Mouse (Mus musculus): ENCODE results near the gene Lamtor3. TPM values are rescaled to one million over a fixed set of nuclear protein-coding genes. Genes with fewer than 3 reads are reported as not detected.
"Not testable (repeated sequence)": the region's sequence is repeated elsewhere in the genome, so short reads cannot be mapped to it uniquely, and the experiment has no call there.

Lamtor3 gene
- total RNA-seq (2021): 10 to 100 TPM; 66.5 to 70.6 TPM

GRCm38 (mm10) chr3:137918172-137918931 lies at the start of gene Lamtor3:
Gene Lamtor3 (plus strand): TSS chr3:137918506.
- intact Hi-C loops (cut with DNase I): loop anchor here (1.0 to 5.0 kb wide), 2 partner anchors 51 to 224 kb away; partner anchors contain the start of genes Dnajb14, Mttp and Trmt10a
- peak; percentile 86 to 90 for DNase-seq (ENCODE audit: low spot score in 2 of 2)

- intact Hi-C loops (cut with DNase I): loop anchor here (5.0 kb wide), 1 partner anchor 123 kb away; no protein-coding TSS in a partner anchor
- no peak for DNase-seq (ENCODE audit: low spot score in 2 of 2)
Observed at GRCm38 (mm10) chr3:137869395-137869794, 48.9 kb upstream of the Lamtor3 start.

DNA sequence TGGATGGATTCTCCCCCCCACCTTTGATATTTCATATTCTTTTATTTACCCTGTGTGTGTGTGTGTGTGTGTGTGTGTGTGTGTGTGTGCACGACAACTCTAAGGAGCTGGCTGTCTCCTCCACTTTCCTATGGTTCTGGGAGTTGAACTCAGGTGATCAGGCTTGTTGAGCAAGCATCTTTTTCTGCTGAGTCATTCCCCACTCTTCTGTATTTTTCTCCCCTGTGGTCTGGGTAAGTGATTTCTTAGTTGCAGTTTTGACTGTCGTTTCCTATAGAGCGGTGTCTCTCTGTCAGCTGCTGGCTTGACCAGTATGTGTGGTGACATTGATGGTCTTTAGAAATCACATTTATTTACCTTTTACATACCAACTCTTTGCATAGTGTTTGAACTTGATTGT lies 39.0 kb upstream of the Lamtor3 start:
- intact Hi-C loops (cut with DNase I): no loop called here
- DNase-seq (ENCODE audit: low spot score in 2 of 2): no peak

- intact Hi-C loops (cut with DNase I): no loop called here
- DNase-seq (ENCODE audit: low spot score in 2 of 2): no peak
Observed at GRCm38 (mm10) chr3:137880109-137880748, 38.1 kb upstream of the Lamtor3 start.

- DNase-seq (ENCODE audit: low spot score in 2 of 2): no peak
- intact Hi-C loops (cut with DNase I): no loop called here
Observed at GRCm38 (mm10) chr3:137881093-137881492, 37.2 kb upstream of the Lamtor3 start.

DNA sequence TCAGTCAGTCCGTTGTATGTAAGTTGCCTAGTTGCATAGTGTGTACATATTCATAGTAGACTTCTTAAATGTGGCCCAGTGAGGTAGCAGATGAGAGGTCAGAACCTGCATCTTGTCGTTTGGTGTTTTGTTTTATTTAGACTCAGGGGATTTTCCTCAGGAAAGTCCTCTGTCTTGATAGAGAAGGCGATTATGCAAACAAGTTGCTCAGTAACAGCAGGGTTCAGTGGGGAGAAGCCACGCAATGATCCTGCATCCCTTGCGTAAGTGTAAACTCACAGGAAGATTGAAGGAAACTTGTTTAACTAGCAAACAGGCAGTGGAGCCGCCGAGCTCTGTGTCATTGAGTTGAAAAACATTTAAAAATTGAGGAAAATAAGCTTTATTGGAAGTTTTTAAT lies 30.3 kb upstream of the Lamtor3 start:
- intact Hi-C loops (cut with DNase I): no loop called here
- no peak for DNase-seq (ENCODE audit: low spot score in 2 of 2)

- intact Hi-C loops (cut with DNase I): no loop called here
- no peak for DNase-seq (ENCODE audit: low spot score in 2 of 2)
Observed at GRCm38 (mm10) chr3:137891089-137891488, 27.2 kb upstream of the Lamtor3 start.

GRCm38 (mm10) chr3:137892118-137892517 lies 26.2 kb upstream of the Lamtor3 start:
- intact Hi-C loops (cut with DNase I): no loop called here

GRCm38 (mm10) chr3:137893789-137894188 lies 24.5 kb upstream of the Lamtor3 start:
- intact Hi-C loops (cut with DNase I): no loop called here
- DNase-seq (ENCODE audit: low spot score in 2 of 2): no peak

More at GRCm38 (mm10) chr3:137892118-137892517, 26.2 kb upstream of the Lamtor3 start:
- no peak for DNase-seq (ENCODE audit: low spot score in 2 of 2)

DNA sequence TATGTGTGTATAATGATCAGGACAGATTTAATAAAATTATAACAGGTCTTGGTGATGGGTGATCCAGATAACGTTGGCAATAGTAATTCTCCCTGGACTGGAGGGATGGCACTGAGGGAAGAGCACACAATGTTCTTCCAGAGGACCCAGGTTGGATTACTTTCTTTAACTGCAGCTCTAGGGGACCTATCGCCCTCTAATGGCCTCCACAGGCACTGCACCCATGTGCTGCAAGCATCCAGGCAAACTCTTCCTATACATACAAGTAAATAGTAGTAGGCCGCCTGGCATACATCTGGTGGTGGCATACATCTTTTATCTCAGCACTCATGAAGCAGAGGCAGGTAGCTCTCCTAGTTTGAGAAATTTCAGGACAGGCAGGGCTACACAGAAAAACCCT lies 23.1 kb upstream of the Lamtor3 start:
- intact Hi-C loops (cut with DNase I): no loop called here
- DNase-seq (ENCODE audit: low spot score in 2 of 2): no peak

DNA sequence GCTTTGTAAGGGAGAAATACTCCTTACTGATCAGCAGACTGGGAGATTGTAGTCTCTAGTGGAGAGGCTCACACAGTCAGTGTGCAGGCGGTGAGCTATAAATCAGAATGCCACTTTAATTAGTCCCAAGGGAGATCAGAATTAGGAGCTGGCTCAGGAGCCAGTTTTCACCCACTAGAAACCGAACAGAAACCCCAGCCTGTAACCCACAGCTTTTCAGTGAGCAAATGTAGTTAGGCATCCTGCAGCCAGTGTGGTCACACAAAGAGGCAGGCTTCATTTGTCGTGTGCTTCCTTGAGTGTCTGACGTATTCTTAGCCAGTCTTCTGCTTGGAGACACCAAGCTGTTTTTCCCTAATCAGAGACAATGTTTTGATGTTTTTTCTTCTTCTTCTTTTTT lies 21.9 kb upstream of the Lamtor3 start:
- intact Hi-C loops (cut with DNase I): no loop called here
- no peak for DNase-seq (ENCODE audit: low spot score in 2 of 2)

- DNase-seq (ENCODE audit: low spot score in 2 of 2): no peak
- intact Hi-C loops (cut with DNase I): no loop called here
Observed at GRCm38 (mm10) chr3:137896867-137897266, 21.4 kb upstream of the Lamtor3 start.

- intact Hi-C loops (cut with DNase I): no loop called here
Observed at GRCm38 (mm10) chr3:137897685-137898084, 20.6 kb upstream of the Lamtor3 start.

GRCm38 (mm10) chr3:137900149-137900548 lies 18.2 kb upstream of the Lamtor3 start:
- no peak for DNase-seq (ENCODE audit: low spot score in 2 of 2)
- intact Hi-C loops (cut with DNase I): no loop called here

More at GRCm38 (mm10) chr3:137897685-137898084, 20.6 kb upstream of the Lamtor3 start:
- DNase-seq (ENCODE audit: low spot score in 2 of 2): no peak

DNA sequence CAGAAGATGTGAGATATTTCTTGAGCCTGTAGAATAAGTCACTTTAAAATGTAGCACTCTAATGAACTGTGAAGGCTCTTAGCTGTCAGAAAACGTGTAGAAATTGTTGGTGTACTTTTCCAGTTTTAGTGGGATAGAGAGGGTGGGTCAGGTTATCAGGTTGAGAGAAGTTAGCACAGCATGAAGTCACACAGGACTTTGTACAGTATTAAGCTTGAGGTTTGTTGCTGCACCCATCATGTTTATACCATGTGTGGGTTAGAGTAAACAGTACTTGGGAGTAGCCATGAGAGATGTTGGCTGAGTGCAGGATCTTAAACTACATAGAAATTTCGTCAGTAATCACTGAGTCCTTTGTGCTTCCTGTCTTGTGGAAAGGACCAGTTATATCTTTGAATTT lies 5.2 kb upstream of the Lamtor3 start:
- intact Hi-C loops (cut with DNase I): no loop called here
- no peak for DNase-seq (ENCODE audit: low spot score in 2 of 2)

DNA sequence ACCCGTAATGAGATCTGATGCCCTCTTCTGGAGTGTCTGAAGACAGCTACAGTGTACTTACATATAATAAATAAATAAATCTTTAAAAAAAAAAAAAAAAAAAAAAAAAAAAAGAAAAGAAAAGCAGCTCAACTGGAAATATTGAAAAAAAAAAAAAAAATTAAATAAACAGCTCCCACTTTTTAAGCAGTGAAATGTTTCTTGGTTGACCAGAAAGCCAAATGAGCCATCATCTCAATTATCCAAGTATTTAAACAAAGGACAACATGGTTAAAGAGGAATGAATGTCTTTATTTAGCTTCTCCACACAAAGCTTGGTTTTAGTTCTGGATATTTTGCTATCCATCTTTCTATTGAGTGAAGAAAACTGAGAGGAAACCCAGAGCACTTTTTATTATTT lies 3.7 kb upstream of the Lamtor3 start:
- DNase-seq (ENCODE audit: low spot score in 2 of 2); intact Hi-C loops (cut with DNase I): not testable (repeated sequence)

DNA sequence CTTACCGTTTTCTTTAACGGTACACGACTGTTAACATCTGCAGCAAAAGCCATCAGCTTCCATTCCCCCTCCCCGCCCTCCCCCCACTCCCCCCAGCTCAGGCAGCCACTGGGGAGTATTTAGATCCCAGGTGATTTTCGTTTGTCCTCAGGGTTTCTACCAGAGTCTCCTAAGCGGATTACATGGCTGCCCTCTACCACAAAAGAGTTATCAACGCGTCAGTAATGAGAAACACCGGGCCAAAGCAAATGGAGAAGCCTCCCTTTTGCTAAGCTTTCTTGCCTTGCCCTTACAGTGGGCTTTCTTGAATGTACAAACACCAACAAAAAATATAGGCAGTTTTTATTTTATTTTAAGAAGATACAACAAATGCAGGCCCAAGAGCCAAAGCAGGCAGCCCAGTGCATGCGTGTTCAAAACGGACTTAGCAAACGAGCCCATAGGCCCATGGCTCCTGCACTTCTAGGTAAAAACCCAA lies 573 bp upstream of the Lamtor3 start:
- no peak for DNase-seq (ENCODE audit: low spot score in 2 of 2)
- intact Hi-C loops (cut with DNase I): loop anchor here (1.0 to 5.0 kb wide), 2 partner anchors 50 to 225 kb away; partner anchors contain the start of genes Dnajb14, Mttp and Trmt10a

- peak in 1 of 2 experiments; percentile 15 for DNase-seq (ENCODE audit: low spot score in 2 of 2)
- intact Hi-C loops (cut with DNase I): loop anchor here (1.0 to 5.0 kb wide), 2 partner anchors 52 to 223 kb away; partner anchors contain the start of genes Dnajb14, Mttp and Trmt10a
Observed at GRCm38 (mm10) chr3:137918932-137919311, 616 bp downstream of the Lamtor3 start.

DNA sequence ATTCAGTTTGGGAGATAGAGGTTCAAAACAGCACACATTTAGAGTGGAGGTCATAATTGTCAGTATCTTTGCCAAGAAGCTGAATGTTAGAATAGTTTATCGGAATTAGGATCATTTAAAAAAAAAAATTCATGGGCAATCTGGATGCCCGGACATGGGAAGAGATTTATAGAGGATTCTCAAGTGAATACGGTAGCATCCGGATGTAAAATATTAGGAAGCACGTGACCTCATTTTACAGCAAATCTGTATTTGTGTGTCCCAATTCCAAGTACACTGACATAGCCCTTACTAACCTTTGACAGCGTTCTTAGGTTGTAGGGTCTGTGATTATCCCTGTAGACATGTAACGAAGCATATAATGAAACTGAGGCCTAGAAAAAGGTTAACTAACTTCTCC lies 1.1 kb downstream of the Lamtor3 start:
- intact Hi-C loops (cut with DNase I): loop anchor here (5.0 kb wide), 1 partner anchor 223 kb away; the partner anchor contains the start of genes Mttp and Trmt10a
- no peak for DNase-seq (ENCODE audit: low spot score in 2 of 2)

DNA sequence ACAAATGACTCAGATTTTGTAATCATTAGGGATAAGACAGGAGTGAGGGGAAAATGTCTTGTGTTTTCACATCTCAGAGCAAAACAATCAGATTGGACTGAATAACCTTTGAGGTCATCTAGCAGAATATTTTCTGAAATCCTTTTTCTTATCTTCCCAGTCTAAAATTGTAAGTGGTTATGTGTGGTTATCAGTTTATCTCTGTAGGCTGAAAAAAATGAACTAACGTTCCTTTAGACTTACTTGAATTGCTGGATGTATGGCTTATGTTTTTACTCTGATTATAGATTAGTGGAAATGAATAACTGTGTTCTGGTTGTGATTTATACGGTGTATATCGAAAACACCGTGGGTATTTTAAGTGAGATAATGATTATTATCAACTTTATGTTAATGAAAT lies 2.3 kb downstream of the Lamtor3 start:
- intact Hi-C loops (cut with DNase I): no loop called here
- no peak for DNase-seq (ENCODE audit: low spot score in 2 of 2)

GRCm38 (mm10) chr3:137927010-137927409 lies 8.7 kb downstream of the Lamtor3 start:
- intact Hi-C loops (cut with DNase I): no loop called here
- no peak for DNase-seq (ENCODE audit: low spot score in 2 of 2)

Data from left cerebral cortex, postnatal 36 days (tissue).